Mouse (Mus musculus): ENCODE measurements at regions not wholly inside any gene's neighbourhood (a gene's known extent, or its start where the extent isn't known, plus 50 kb on each side); places are given as distances from the start of the nearest gene placed in this dataset.

DNA sequence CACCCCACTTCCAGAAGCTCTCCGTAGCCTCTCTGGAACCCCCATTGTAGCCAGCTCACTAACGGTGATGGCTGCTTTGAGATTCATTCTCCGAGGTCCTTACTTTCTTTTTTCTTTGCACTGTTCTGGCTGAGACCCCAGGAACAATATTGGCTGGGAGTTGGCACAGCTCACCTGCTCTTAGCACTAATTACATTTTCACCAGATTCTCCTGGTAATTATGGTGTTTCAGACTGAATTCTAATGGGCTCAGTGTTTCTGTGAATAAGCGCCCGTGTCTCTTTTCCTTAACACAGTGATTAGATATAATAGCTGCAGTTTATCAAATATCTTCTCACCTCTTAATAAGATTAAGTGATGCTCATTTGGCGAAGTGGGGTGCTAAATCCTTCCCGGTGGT lies 509.2 kb upstream of the Adamts16 start:
- TF ChIP-seq CTCF (IDR thresholded peaks at IDR 0.05; ENCODE audit: low read depth) (no peak), EP300 (IDR thresholded peaks at IDR 0.05; ENCODE audit: low read depth) (no peak)
